Mouse (Mus musculus): ENCODE measurements at regions not wholly inside any gene's neighbourhood (a gene's known extent, or its start where the extent isn't known, plus 50 kb on each side); places are given as distances from the start of the nearest gene placed in this dataset.

DNA sequence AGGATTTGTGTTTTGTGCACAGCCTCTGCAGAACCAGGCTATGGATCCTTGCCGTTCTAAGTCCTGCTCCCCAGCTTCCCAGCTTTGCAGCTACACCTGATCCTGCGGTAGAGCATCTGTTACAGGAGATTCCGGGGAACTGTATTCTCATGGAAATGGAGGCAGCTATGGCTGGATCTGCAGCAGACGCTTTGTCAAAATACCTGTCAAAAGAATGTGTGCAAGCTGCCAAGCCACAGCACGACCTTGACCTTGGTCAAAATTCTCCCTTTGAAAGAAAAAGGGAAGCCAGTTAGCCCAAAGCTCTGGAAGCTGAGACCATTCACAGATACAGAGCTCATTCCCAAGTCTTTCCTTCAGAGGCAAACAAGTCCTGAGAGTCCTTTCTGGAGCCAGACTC lies 255.3 kb downstream of the Med13l start:
- no peak for DNase-seq (ENCODE audit: low spot score in 2 of 2)

DNA sequence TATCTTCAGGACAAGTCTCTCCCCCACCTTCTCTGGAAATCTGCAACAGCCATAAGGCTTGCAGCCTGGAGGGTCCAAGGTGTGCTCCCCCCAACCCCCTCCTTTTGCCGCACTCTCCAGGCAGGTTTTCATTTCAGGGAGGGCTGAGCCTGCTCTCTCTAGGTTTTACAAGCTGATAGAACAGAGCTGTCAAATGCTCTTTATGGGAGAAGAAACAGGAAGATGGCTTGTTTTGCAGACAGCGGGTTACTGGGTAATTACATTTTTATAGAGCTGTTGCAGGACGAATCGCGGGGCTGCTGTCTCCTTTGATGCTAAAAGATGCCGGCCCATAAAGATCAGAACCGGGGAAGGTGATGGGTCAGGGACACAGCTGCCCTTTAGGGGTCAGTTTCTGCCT lies 257.8 kb downstream of the Med13l start:
- DNase-seq (ENCODE audit: low spot score in 2 of 2), result no peak

DNA sequence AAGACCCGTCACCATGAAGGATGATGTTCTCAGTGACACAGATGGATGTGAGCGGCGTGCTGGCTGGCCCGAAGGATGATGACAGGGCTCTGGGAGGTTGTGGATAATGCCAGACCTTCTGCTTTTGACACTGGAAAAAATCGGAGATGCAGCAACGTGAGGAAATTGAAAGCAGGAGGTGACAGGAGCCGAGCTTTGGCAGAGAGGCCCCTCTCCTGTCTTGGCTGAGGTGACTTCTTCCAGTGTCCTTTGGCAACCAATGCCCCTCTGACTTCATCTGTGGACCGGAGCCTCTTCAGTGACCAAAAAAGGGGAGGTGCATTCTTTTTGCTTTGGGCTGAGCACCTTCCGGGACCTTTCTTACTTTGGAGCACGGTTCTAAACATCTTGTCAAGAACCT lies 264.3 kb downstream of the Med13l start:
- DNase-seq (ENCODE audit: low spot score in 2 of 2), result no peak

DNA sequence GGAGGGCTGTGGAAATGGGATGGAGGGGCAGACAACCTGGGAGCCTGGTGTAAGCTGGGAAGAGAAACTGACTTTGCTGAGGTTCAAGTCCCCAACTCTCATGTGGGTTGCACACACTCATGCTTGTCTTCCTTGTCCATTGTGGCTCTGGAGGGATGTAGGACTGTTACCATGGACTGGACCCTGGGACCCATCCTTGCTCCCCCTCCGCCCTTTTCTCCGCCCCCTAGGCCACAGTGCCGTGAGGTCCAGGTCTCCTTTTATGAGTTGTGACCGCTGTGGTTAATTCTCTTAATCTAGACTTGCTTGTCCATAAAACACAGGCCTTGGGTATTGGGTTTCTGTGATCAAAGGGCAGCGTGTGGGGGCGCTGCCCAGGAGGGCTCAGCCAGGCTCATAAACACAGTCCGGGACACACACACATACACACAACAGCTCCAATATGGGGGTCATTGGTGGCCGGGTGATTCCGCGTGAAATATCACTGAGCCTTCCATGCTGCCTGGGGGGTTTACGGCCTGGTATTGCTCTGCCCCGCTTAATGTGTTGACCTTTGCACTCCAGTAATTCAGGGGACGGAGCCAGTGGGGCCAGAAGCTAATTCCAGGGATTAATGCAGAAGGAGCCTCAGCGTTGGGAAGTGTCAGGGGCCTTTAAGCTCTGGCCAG lies 268.7 kb downstream of the Med13l start:
- DNase-seq (ENCODE audit: low spot score in 2 of 2), result no peak

DNA sequence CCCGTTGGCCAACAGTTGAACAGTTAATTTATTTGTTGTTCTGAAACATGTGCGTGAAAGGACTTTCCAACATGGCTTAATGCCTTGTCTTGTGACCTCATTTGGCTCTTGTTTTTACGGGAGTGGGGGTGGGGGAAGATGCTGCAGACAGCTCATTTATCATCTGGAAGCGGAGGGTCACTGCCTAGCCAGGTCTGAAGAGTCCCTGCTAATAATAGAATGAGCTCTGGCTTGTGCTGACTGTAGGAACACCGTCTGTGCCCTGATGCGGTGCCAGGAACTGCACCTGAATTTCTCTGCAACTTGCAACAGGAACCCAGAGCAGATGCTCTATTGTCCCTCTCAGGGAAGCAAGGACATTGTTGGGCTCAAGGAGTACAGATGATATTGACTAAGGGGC lies 272.2 kb downstream of the Med13l start:
- no peak for DNase-seq (ENCODE audit: low spot score in 2 of 2)

DNA sequence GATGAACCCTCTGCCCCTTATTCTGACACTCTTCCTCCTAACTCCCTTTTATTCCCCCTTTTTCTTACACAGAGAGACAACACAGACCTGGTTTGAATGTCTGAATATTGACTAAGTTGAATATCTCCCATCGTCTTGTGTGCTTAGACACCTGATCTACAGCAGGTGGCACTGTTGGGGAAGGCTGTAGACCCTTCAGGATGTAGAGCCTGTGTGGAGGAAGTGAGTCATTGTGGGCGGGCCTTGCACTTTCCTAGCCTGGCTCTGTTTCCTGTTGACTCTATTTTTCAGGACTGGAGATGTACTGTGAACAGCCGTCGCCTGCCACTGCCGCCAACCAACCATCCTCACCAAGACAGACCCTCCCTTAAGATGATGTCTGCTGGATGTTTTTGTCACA lies 273.6 kb downstream of the Med13l start:
- no peak for DNase-seq (ENCODE audit: low spot score in 2 of 2)

DNA sequence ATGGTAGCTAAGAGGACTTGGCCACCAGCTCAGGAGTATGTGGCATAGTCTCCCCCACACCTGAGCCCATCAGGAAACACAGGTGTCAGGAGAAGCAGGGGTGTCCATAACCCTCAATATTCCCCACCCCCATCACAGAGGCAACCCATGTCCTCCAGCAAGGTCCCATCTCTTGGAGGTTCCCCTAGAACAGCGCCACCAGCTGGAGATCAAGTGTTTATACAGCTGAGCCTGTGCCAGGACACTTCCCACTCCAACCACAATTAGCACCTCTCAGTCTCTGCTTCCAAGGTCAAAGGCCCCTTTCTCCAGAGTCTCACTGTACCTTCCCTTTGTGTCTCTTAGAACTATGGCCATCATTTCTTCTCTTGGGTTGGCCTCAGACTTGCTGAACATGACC lies 276.5 kb downstream of the Med13l start:
- DNase-seq (ENCODE audit: low spot score in 2 of 2), result no peak

DNA sequence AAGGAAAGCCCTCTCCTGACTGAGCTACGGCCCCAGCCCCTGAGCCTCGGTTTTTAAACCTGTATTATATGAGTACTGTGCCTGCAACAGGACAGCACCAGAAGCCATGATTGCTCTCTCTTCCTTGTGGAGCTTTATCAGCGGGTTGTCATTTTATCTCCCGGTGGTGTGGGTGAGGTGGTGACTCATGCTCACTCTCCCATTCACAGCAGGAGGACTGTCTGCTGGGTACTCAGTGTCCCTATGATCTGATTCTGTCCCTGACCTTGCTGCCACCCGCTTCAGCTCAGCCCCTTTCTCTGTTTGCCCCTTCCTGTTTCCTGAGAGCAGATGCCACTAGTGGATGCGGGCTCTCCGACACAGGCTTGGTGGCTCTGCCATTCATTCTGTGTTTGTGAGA lies 277.9 kb downstream of the Med13l start:
- no peak for DNase-seq (ENCODE audit: low spot score in 2 of 2)

DNA sequence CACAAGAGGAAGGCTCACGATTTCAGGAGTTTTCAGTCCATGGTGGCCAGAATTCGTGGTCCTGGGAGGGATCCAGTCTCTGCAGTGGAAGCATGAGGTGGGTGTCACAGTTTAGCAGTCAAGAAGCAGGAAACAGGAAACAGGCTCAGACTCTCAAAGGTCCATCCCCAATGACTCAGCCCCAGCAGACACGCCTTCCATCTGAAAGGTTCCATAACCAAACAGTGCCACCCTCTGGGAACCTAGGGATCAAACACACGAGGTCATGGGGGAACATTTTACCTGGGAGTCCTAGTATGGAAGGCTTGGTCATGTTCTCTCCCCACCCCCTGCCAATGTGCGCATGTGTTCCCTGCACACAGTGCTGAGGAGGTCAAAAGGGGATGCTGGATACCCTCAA lies 279.4 kb downstream of the Med13l start:
- DNase-seq (ENCODE audit: low spot score in 2 of 2), result no peak

DNA sequence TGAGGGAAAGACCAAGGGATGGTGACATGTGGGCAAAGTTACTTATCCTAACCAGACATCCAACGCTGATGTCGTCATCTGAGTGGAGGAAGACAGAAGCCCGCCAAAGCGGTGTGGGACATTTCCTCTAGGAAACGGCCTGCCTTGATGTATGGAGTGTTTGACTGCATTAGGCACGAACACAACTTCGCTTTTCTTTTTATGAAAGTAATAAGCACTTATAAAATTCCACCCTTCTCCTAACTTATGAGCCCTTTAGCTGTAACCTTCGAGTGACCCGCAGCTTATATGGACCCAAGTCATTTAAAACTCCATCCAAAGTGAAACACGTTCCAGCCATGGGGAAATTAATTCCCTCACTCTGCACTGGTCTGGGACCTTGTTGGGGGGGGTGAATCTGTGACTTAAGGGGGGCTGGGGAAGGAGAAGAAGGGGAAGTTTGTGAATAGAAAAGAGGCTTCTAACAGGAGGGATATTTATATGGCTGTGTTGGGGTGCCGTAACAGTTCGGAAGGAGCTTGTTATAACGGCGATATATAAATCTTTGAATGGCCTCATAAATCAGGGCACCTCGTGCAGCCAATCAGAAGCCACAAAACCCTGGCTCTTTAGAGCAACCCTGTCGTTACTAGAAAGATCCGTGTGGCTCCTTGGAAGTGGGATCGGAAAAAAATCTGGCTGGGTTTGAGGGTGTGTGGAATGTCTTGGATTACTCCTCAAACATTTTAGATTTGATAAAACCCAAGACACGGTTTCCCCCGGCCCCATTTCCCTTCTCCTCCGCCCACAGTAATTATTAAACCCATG lies 280.9 kb downstream of the Med13l start:
- no peak for DNase-seq (ENCODE audit: low spot score in 2 of 2)

DNA sequence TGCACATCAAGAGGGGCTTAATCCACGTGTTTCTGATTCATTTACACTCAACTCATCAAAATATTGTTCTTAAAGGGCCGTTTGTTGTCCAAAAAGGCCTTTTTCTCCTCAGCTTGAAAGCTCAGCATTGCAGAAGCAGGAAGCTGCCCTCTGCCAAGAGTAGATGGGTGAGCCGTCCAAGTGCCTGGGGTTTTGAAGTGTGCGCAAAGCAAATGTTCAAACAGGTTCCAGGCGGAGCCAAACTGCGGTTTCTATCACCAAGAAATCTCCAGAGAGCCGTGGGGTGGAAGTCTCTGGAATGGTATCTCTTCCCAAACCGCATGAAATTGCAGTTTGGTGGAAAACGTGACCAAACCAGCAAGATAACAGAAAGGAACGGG lies 281.5 kb downstream of the Med13l start:
- no peak for DNase-seq (ENCODE audit: low spot score in 2 of 2)

DNA sequence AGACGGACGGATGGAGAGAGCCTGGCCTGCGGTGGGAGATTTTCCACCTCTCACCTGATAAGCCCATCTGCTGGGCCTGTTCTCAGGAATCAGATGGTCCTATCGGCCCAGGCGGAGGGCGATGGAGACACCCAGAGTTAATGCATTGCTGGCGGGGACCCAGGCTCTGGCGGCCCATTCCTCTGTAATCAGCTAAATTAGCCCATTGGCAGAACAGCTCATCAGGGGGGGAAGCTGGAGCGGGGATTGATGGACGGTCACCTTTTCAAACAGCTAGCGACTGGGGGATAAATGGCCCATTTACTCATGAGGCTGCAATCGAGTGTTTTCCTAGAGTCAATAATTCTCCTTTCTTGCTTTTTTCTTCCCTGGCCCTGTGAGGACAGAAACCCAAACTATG lies 296.5 kb downstream of the Med13l start:
- DNase-seq (ENCODE audit: low spot score in 2 of 2), result no peak

DNA sequence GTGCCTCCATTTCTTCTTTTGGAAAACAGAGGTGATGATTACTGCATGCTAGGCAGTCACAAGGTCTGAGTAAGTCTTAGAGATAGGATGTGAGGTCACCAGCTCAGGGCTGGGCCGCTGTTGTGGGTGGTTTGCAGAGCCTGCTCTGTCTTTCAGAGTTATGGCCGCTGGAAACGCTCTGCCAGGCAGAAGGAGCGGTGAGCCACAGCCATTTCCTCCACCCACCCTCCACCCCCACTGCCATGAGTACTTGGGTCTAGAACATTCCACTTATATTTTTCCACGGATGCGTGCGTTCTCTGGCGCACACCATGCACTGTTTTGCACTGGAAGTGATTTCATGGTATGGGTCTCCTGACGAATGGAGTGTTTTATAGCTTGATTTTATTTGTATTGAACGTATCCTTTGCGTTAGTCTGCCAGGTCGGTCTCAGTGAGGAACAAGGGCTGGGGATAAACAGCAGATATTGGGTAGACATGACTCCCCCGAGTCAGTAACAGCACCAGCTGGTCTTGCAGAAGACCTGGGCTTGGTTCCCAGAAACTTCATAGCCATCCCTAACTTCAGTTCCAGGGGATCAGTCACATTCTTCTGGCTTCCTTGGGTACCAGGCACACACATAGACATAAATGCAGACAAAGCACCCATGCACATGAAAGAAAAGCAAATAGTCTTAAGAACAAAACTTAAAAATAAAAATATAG lies 300.8 kb downstream of the Med13l start:
- no peak for DNase-seq (ENCODE audit: low spot score in 2 of 2)

DNA sequence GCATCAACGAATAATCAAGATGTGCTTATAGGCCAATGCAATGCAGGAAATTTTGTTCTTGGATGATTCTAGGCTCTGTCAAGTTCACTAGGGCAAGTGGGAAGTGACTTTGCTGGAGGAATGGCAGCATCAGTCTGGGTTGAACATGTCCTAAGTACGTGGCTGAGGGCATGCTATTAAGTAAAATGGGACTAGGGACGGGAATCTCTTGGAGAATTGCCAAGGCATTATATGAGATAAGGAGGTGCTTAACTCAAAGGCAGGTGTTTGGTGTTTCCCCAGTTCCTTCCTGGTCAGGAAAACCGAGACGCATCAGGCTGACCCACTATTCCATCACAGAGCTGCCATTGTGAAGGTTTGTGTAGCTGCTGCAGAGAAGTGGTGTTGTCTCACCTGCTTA lies 307.0 kb downstream of the Med13l start:
- no peak for DNase-seq (ENCODE audit: low spot score in 2 of 2)

DNA sequence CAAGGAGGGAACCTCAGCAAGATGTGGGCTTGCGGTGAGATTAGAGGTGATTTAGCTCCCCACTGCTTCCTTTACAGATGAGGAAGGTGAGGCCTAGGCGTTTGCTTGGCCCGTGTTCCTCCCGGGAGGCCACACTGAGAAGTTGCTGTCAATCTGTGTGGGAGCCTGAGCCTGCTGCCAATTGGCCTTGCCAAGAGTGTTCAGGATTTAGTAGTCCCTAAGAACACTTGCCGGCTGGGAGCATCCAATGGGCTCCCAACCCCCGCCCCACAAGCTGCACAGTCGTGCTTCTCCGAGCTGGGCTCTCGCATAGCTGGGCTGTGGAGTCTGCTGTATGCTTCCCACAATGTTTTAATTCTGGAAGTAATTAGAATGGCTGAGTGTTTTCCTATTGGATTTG lies 308.9 kb downstream of the Med13l start:
- no peak for DNase-seq (ENCODE audit: low spot score in 2 of 2)

DNA sequence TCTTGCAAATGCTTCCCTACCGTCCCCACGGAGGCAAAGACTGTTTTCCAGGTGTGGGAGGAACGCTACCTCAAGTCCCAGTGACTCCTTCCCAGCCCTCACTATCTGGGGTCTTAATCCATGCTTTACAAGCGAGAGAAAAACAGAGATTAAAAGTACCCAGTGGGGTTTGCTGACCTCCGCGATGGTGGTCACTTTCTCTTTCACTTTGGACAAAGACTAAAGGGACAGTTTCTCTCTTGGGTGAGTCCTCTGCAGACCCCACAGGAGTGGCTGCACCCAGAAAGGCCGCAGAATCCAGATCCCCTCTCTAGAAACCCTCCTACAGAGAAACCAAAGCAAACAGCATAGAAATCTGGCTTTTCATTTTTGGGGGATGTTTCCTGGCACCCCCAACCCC lies 313.4 kb downstream of the Med13l start:
- DNase-seq (ENCODE audit: low spot score in 2 of 2), result no peak

DNA sequence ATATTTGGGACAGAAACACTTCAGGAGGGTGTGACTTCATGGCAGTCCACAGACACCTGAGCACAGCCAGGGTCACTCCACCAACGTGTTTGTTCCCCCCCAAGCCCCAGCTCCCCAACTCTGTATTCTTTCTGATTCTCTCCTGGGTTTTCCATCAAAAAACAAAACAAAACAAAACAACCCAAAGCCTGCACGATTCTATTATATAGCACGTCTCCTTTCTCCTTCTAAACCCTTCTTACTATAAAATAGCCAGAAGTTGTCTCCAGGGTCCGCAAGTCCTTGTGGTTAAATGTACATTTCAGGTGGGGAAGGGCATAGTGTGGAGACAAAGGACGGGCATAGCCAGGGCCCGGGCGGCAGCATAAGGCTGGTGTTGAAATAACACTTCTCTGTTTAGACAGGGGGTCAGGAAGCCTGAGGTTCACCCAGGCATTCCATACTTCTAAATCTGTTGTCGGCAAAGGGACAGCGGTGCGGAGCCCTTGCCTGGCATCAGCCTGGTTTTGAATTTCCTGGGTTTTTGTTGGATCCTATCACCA lies 314.7 kb downstream of the Med13l start:
- no peak for DNase-seq (ENCODE audit: low spot score in 2 of 2)

DNA sequence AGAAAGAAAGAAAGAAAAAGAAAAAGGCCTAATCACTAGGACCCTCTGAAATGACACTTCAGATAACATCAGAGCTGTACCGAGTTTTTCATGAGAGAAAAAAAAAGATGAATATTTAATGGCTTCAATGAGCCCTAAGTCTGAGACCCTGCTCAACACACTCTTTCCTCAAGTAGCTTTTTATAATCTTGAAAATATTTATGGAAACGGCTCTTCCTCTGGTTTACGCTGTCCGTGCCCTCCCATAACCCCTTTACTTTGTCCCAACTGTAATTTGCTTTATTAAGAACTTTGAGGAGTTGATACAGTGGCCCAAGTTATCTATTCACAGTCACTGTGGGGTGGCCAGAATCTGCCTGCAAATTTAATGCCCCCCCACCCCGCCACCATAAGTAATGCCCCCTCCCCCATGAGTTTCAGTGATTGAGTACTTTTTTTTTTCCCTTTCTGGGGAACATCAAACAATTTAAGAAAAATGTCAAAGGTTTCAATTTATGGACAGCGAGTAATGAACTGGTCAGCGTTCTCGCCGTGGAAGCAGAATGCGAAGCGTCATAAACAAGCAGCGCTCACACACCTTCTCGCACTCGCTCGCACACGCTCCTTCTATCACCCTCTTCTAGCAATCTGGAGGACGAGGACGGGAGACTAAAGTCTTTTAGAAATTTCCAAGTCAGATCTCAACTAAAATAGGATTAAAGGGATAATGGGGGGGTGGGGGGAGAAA lies 316.3 kb downstream of the Med13l start:
- no peak for DNase-seq (ENCODE audit: low spot score in 2 of 2)

DNA sequence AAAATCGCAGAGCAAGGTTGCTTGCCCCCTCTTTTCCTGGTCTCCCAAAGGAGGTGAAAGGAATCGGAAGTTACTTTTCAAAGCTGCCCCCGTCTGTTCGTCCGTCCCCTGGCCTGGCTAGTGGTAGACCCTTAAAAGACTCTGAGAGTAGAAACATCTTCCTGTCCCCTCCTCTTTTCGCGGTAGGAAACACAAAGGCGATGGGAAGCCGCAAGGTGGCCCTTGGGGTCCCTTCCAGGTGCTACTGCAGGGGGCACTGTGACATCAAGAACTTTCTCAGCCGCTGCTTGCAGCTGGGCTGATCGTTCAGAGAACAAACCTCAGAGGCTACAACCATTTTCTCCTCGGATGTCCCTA lies 316.8 kb downstream of the Med13l start:
- DNase-seq (ENCODE audit: low spot score in 2 of 2), result no peak

DNA sequence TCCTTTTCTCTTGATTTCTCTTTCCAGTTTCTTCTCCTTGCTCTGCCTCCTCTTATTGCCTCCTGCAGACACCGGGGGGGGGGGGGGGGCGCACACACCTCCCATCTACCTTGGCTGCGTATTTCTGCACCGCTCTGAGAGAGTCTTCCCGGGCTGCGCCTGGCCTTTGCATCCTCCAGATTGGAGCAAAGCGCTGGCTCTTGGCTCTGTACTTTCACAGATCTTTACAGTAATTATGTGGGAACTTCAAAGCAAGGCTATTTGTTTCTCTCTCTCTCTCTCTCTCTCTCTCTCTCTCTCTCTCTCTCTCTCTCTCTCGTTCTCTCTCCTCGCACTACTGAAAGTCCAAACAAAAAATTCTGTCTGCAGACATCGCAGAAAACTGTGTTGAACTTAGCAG lies 317.4 kb downstream of the Med13l start:
- DNase-seq (ENCODE audit: low spot score in 2 of 2), result no peak

DNA sequence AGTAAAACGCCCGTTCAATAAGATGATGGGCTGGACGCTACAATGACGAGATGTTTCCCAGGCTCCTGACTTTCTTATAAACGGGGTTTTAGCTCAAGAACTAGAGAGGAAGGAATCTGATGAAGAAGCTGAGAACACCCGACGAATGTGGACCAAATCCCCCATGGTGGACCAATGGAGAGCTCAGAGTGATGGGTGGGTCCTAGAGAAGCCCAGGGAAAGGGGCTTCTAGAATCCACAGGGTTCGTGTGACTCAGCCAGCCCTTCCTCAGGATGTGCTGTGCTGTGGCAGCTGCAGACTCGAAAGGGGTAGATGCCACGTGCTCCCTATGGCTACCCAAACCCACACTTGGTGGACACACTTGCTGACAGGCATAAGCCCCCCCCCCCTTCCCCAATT lies 318.2 kb downstream of the Med13l start:
- no peak for DNase-seq (ENCODE audit: low spot score in 2 of 2)

DNA sequence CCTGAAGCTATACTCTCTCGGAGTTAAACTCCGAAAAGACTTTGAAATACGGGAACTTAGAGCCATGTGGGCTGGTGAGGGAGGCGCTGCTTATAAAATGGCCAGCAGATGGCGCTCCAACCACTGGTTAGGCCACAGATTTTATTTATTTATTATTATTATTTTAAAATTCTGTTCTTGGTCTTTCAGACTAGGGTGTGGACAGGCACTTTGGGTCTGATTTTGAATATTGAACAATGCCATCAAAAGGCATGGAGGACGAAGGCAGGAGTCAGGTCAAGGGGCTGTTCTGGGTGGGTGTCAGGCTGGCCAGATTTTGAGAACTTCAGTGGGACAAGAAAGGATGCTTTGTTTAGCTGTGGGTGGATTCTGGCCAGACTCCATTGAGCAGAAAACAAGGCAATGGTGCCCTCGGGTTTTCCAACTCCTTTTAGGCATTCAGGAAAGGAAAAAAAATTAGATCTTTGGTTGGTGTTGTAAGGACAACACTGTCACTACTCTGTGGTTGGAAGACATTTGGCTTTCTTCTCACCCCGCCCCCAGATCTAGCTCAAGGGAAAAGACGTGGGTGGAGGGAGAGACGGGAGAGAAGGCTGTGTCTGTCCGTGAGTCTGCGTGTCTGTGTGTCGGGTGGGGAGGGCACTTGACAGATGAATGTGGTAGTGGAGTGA lies 319.5 kb downstream of the Med13l start:
- peak; percentile 58 to 59 for DNase-seq (ENCODE audit: low spot score in 2 of 2)
